Mouse (Mus musculus) layer of hippocampus, postnatal 36 days (tissue): ENCODE results near the gene Prr23a1. TPM values are rescaled to one million over a fixed set of nuclear protein-coding genes. Genes with fewer than 3 reads are reported as not detected.

Experiments
- DNase-seq, 2 experiments: peaks; one replicate each; pipeline ENCODE4 v3.0.0; 2022
- total RNA-seq, 2 experiments: library from RNA; stranded (reverse); gene quantifications; 2 replicates each; pipeline ENCODE4 v1.2.3; 2021

The Prr23a1 gene
- total RNA-seq: not detected

DNA sequence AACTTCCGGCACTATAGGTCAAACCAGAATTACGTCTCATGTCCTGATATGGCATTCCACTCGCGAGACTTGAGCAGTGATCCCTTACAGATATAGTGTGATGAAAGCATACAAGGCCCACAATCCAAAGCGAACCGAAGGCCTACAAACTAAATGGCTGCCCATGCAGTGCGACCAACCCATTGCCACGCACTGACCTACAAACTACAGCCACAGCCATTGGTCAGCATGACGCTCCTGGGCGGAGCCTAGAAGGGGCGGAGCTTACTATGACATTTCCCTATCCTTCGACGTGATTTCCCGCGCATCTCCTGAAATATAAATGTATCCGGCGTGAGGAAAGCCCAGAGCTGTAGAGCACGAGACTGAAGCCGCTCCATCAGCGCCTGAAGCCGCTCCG is at the start of gene Prr23a1:
Prr23a1 (plus strand) TSS at position 387 of the 400 bp plus-strand sequence.
- no peak for DNase-seq

DNA sequence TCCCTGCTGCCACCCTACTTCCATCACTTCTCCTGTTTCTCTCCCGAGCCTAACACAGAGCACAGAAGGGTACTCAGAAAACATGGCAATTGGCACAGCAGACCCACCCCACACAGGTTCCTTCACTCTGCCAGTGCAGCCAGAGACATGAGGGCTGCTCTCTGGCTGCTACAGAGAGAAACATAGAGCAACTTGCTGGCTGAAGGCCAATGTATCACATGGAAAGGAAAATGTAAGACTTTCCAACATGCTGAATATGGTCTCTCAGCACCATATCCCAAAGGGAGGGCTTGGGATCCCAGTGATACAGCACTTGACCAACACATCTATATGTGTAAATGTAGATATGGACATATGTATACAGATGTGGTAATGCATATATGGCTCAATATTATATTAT is 43.3 kb upstream of the Prr23a1 start:
- DNase-seq: no peak

DNA sequence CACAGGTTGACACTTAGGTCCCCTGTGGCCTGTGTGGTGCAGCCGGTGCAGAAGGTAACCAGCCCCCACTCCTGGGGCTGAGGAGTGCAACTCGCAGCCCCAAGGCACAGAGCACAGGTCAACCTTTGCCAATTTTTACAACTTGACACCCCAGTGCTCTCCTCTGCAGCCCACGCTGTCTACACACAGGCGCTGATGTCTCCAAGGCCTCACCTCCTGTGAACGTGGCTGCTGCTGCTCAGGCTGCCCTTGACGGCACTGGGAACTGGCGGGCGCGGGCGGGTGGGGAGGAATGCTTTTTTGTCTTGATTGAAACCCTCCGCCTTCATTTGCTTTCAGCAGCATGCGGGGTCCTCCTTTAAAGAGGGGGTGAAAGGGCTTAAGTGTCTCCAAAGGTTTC is 38.3 kb upstream of the Prr23a1 start:
- DNase-seq: no peak

DNA sequence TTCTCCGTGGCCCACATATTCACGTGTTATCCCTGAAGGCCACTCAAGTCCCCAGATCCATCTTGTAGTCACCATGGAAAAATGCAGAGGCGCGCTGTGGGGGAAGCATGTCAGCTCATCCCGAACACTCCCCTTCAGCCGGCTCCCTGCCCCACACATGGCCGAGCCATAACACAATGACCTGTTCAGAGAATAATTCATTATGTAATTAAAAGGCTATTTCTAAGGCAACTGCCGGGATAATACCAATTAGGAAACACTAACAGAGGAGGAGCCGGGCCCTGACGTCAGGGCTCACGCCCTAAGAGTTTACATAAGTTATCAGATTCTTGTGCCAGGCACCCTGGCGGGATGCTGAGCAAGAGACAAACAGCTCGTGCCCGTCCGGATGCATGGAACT is 36.8 kb upstream of the Prr23a1 start:
- no peak for DNase-seq

DNA sequence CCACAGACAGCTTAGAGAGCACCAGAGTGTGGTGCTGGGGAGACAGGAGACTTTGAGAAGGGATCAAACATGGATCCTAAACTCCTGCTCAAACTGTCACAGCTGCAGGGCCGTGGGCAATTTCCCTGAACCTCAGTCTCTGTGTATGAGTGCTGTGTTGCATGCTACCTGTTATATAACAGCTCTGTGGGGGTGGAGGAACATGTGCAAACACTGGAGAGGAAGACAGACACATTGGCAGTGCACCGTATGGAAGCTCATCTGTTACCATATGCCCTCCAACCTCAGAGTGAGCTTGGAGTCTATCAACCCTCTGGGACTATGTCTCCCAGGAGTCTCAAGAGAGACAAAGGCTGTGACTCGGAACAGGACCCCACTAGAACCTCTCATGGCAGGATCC is 36.4 kb upstream of the Prr23a1 start:
- DNase-seq: peak; percentile 16 to 24

DNA sequence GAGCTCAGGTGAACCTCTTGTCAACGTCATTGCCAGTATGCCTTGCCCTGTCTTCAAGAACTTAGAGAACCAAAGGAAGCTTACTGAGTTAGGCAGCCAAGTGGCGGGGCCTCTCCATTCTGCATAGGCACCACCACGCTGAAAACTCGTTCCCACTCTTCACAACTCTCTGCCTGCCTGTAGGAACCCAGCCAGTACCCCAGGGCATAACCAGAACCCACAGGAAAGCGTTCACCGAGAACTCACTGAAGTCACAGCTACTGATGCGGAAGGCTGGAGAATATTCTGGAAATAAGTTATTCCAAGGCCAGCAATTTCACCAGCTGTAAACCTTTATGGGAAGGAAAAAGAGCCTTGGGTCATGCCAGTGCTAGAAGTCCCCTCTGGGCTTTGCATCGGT is 34.7 kb upstream of the Prr23a1 start:
- no peak for DNase-seq

DNA sequence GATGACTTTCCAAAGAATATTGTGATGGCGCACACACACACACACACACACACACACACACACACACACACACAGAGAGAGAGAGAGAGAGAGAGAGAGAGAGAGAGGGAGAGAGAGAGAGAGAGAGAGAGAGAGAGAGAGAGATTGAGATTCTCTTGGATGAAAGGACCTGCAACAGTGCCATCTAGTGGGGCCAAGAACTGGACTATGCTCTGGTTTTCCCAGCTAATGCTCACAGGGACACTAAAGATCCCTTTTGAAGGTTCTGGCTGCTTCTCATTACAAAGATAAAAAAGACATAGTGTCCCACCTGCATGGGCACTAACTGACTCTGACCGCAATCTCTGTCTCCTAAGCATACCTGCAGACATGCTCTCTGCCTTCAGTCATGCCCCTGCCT is 32.8 kb upstream of the Prr23a1 start:
- DNase-seq: peak in 1 of 2 experiments; percentile 29

DNA sequence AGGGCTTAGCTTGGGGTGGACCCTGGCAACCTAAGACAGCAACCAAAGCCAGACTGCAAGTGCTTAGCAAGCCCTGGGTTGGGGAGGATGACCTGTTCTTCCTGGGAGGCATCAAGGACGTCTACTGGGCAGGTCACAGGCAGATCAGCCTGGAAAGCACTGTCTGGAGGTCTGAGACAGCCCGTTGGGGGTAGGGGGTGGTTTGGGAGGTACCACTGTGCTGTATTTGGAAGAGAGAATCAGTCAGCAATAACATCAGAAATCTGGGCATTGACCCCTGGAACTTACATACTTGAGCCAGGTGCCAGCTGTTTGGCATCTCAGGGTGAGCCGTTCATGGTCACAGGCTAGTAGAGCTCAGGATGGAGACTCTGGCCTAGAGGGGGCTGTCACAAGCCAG is 26.2 kb upstream of the Prr23a1 start:
- no peak for DNase-seq

DNA sequence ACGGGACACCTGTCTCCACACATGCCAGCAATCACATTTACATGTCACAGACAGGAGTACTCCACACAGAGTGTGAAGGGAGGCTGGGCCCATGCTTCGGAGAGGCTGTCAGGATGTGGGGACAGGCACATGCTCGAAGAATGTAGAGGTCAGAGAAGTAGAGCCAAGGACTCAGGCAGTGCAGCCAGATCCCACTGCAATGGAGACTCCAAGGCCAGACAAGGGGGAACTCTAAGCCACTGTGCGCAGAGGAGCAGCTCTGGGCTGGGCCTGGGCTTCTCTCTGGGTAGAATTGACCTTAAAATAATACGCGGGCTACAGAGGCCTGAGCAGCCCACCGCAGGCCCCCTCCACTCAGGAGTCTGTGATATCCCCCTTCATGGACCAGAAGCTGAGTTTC is 24.7 kb upstream of the Prr23a1 start:
- DNase-seq: no peak

DNA sequence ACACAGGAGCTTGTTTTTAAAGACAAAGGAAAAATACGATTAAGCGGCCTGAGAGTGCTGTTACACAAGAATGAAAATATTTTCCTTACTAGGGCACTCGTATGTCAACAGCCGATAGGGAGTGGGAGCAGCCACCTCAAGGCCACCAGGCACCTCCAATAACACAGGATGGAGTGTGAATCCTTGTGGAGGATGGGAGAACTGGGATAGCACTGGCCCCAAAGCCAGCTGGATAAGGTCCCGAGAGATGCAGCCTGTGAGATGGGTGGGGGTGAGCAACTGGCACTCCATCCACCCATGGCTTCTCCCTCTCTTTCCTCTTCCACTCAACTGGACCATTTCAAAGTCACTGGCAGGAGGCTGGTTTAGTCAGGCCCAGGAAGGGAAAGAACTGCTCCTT is 23.3 kb upstream of the Prr23a1 start:
- no peak for DNase-seq

DNA sequence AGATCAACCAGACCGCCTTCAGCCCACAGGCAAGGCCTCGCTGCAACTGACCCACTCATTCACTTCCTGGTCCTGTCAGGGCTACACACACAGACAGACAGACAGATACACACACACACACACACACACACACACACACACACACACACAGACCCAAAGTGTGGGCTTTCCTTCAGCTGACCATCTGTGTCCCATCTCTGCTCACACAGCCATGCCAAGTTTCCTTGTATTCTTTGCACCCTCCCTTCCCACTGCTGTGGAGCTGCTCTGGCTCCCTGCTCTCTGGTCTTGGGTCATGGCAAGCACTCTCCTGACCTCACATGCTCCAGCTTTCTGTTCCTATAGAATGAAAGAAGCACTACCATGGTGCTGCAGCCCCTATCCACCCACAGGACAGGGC is 22.8 kb upstream of the Prr23a1 start:
- DNase-seq: no peak

DNA sequence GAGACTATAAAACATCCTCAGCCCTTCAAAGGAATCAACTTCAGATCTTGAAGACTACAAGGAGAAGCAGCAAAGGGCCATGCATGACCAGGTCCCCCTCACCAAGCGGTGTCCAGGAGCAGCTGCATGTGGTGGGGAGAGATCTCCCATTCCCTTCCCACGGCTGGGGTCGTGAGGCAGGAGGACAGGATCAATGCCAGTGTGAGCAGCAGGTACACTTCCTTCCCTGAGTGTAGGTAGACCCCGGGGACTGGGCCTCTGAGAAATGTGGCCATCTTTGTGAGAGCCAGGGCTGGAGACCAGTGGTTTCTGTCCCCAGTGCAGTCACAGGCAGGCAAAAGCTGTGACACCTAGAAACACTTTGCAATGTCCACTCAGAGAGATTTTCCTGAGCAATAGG is 21.8 kb upstream of the Prr23a1 start:
- DNase-seq: no peak

DNA sequence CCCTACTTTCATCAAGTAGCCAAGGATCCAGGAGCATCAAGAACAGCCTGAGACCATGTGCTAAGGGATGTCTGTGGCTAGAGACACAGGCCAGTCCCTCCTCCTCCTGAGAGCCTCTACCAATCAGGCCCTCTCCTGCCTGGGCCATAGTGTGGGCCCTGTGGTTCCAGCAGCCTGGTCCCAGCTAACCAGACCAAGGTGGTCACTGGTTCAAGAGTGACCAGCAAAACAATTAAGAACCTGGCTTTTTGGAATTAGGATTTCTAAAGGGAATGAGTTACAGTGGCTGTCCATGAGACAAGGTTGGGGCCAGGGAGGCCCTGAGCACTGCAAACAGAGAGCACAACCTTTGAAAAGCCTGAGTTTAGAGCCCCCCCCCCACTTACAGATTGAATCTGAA is 21.2 kb upstream of the Prr23a1 start:
- DNase-seq: no peak

DNA sequence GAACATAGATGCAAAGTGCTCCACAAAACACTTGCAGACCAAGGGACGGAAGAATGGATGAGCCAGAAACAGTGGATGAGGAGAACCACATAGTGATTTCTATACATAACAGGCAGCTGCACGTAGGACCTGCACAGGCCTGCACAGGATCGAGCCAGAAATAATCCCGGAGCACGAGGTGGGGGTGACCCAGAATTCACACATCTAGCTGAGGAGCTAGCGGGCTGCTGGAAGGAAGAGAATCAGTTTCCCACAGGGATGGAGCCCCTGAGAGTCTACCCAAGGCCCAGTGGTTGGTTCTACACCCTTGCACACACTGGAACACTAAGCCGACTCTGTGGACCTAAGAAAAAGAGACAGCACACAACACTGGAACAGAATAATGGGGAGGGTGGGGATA is 18.5 kb upstream of the Prr23a1 start:
- DNase-seq: no peak

DNA sequence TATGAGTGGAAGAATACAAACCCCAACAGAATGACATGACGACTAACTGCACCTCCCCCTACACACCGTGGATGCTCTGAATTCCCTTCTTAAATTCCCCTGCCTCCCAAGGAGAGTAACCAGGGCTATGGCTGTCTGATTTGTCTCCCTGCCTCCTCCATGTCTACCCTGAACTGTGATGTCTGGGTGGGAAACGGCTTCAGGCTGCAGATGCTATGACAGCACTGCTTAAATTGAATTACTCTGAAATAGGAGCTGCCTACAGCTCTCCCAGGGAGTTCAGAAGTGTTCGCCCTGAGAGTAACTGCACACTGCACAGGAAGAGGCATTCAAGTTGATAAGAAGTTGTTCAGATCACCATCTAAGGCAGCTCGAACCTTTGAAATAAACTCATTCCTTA is 12.8 kb upstream of the Prr23a1 start:
- no peak for DNase-seq

DNA sequence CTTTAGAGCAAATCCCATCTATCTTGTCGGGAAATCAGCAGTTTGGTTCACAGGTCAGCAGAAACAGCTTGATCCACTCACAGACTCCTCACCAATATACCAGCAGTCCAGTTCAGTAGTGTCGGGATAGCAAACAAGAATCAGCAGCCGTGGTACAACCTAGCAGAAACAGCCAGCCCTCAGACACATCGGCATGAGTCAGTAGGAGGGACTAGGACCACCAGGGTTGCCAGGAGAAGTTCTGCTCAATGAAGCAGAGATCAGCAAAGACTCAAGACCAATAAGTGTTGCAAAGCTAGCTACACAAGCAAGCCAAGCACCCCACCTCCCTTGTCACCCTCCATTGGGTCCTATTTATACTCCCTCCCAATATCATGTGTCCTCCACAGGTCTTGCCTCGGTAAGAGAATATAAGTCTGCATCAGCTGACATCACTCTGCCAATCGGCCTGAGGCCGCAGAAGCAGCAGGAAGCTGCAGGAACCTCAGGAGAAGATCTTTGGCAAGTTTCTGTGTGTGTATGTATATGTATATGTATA is 4.7 kb upstream of the Prr23a1 start:
- DNase-seq: no peak

DNA sequence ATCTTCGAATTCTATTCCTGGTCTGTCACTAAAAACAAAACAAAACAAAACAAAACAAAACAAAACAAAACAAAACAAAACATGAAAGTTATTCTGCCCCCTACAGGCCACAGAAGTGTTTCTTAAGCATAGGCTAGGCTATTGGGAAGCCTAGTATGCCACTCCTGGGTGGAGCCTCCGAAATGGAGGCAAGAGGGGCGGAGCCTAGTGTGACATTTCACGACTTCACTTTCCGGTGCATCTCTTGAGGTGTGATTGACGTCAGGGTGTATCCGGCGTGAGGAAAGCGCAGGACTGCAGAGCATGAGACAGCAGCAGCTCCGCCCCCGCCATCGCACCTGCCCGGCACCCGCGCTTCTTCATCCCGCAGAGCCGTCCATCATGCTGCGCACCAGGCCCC is 13.9 kb downstream of the Prr23a1 start, which contains the start of gene Prr23a2:
Prr23a2 (plus strand) TSS at position 285 of the 400 bp plus-strand sequence.
- no peak for DNase-seq

DNA sequence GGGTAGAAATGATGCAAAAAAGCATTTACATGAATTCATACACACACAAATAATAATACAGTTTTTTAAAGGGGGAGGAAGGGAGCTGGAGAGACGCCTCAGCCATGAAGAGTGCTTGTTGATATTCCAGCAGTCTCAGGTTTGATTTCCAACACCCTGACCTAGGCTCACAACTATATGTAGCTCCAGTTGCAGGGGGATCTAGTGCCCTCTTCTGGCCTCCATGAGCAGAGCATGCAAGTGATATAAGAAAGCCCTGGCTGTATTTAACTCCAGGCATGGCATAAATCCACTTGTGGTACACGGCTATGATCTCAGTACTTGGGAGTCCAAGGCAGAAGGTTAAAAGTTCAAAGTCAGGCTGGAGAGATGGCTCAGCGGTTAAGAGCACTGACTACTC is 21.2 kb downstream of the Prr23a1 start:
- no peak for DNase-seq

DNA sequence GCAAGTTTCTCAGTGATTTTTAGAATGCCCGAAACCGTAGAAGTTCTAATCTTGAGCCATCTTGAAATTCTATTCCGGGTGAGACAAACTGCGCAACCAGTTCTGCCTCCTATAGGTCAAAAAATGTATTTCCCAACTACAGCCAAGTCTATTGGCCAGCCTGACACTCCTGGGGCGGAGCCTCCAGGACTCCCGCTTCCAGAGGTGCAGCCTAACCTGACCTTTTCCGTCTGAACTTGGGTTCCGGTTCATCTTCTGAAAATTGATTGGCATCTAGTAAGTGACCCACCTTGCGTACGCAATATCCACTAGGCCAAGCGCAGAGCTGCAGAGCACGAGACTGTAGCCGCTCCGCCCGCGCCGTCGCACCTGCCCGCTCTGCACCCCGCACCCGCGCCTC is 22.3 kb downstream of the Prr23a1 start, which contains the start of gene Prr23a3:
Prr23a3 (plus strand) TSS at position 197 of the 400 bp plus-strand sequence.
- DNase-seq: no peak

Other genes starting within 250 kb of the Prr23a1 start
- 10 to 100 TPM; 30.5 to 34.0 TPM for gene Mrps22, start 240.8 kb upstream of the Prr23a1 start, total RNA-seq
- not detected for gene Prr23a2, start 14.0 kb downstream of the Prr23a1 start, total RNA-seq
- gene Prr23a3, start 22.3 kb downstream of the Prr23a1 start, total RNA-seq: not detected
- gene 7420426K07Rik, start 60.6 kb downstream of the Prr23a1 start, total RNA-seq: not detected
- under 1 TPM; 0.57 to 0.96 TPM for gene Foxl2, start 112.8 kb downstream of the Prr23a1 start, total RNA-seq
- gene Faim, start 143.9 kb downstream of the Prr23a1 start, total RNA-seq: 10 to 100 TPM; 64.5 to 67.3 TPM
- not detected for gene Gm1123, start 193.2 kb downstream of the Prr23a1 start, total RNA-seq